Mouse (Mus musculus): ENCODE measurements around the gene Syne1. TPM values are rescaled to one million over a fixed set of nuclear protein-coding genes. Genes with fewer than 3 reads are reported as not detected.

Syne1 gene
- 4.8 and 6.0 TPM in 2 replicates for polyA plus RNA-seq (2015; fragmentation: Nextera tagmentation; extraction: Ambion mirVana)

DNA sequence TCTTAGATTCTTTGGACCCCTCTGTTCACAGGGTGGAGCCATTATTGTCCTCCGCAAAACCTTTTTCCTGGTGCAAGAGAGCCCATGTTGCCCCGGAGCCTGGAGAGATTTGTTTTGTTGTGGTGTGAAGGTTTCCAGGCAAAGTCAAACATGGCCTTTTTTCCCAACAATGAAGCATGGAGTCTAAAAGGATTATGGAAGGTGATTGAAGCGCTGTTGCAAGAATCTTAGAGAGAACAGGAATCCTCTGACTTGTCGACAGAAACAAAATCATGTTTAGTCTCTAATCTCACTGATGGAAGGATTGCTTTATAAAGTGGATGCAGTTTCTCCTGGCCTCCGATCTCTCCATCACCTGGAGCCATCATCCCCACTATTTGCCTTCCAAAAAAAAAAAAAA is at the start of gene Syne1:
Gene Syne1, minus strand, starts transcription at position 101 of the 400 bp plus-strand sequence.
- Histone ChIP-seq H3K36me3 (ENCODE audit: control insufficient read depth, insufficient read depth) (no peaks in the 10 kb centered on the region), H3K4me2 (ENCODE audit: low read depth, low read length) (peak within 1 kb of the TSS; percentile 55), H3K4me1 (ENCODE audit: control insufficient read depth, low read depth, low read length) (no peaks in the 10 kb centered on the region; the same call in 1 of the 2 replicates), H3K27ac (ENCODE audit: low read length) (0 out of 2 replicates have a peak within 1 kb of the TSS, but pooled peaks have one; percentile 7), H3K4me3 (ENCODE audit: low read depth, low read length) (peak within 1 kb of the TSS; percentile 56), H3K27me3 (ENCODE audit: control insufficient read depth, insufficient read depth, low read depth, low read length) (no peaks in the 10 kb centered on the region), H3K9me3 (replicated peaks; ENCODE audit: control insufficient read depth, low read length) (no peaks in the 10 kb centered on the region), H3K9ac (ENCODE audit: low read depth, low read length) (no peak within 1 kb of the TSS)
- no peak for ATAC-seq (ENCODE audit: low read depth)
- 64% methylated on average over 5 of the region's 5 CpGs for WGBS (ENCODE audit: insufficient replicate concordance)

DNA sequence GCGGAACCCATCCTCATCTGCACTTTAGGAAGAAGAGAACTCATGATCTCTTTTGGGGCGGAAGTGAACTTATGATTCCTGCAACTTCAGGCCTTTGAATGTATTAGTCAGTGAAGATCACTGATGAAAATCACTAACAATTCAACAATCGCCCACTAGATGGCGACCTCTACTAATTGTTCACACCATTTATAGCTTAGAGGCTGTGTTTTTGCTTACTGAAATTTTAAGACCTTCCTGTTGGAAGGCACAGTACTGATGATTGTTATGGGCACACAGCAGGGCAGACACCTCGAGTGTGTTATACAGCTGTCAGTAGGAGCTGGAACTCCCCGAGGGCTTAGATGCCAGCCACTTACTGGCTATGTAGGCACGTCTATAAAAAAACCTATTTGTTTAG is 48.8 kb upstream of the Syne1 start:
- H3K9me3 ChIP-seq (replicated peaks; ENCODE audit: control insufficient read depth, low read length): no peaks in the 10 kb centered on the region
- H3K4me3 ChIP-seq (ENCODE audit: low read depth, low read length): no peak overlapping the region
- H3K4me1 ChIP-seq (ENCODE audit: control insufficient read depth, low read depth, low read length): no peaks in the 10 kb centered on the region
- ATAC-seq (ENCODE audit: low read depth): no peak
- H3K9ac ChIP-seq (ENCODE audit: low read depth, low read length): no peak overlapping the region
- no peak overlapping the region for H3K4me2 ChIP-seq (ENCODE audit: low read depth, low read length)
- no peak overlapping the region for H3K27ac ChIP-seq (ENCODE audit: low read length)
- H3K36me3 ChIP-seq (ENCODE audit: control insufficient read depth, insufficient read depth): no peaks in the 10 kb centered on the region
- H3K27me3 ChIP-seq (ENCODE audit: control insufficient read depth, insufficient read depth, low read depth, low read length): no peaks in the 10 kb centered on the region
- WGBS (ENCODE audit: insufficient replicate concordance): 15% methylated on average over 7 of the region's 7 CpGs

DNA sequence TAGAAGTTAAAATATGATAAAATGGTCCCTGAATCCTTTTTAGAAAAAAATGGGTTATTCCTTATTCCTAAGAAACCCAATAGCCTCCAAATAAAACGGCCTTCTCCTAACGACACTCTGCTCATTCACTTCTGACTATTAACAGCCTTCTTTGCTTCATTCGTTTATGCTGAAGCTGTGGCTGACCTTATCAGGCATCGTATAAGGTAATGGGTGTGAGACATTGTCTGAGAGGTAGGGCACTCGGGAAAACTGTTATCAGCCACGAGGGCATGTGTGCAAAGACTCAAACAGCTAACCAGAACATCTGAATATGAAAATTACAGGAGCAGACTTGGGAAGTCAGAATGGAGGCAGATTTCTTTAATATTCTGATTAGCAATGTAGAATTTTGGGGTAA is 45.3 kb upstream of the Syne1 start:
- Histone ChIP-seq H3K4me3 (ENCODE audit: low read depth, low read length) (no peak overlapping the region), H3K9me3 (replicated peaks; ENCODE audit: control insufficient read depth, low read length) (no peaks in the 10 kb centered on the region), H3K4me1 (ENCODE audit: control insufficient read depth, low read depth, low read length) (no peaks in the 10 kb centered on the region), H3K4me2 (ENCODE audit: low read depth, low read length) (no peak overlapping the region), H3K36me3 (ENCODE audit: control insufficient read depth, insufficient read depth) (no peaks in the 10 kb centered on the region), H3K27ac (ENCODE audit: low read length) (no peak overlapping the region), H3K27me3 (ENCODE audit: control insufficient read depth, insufficient read depth, low read depth, low read length) (no peaks in the 10 kb centered on the region), H3K9ac (ENCODE audit: low read depth, low read length) (no peak overlapping the region)
- no peak for ATAC-seq (ENCODE audit: low read depth)
- 20% methylated on average over 6 of the region's 6 CpGs for WGBS (ENCODE audit: insufficient replicate concordance)

DNA sequence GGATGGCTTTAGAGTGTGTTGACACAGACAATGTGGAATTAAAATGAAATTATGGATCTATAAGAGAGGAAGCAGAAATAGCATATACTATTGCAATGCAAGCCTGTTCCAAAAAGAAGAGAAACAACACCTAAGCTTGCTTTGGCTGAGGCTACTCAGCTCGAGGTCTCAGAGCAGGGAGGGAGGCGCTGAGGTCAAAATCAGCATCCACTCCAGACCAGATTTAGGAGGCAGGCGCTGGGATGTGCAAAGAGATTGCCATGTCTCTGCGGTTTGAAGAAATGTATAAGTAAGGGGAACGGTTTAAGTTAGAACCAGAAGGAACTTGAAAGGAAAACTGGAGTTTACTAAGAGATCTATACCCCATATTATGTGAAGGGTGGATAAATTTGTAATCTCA is 43.2 kb upstream of the Syne1 start:
- H3K9ac ChIP-seq (ENCODE audit: low read depth, low read length): no peak overlapping the region
- ATAC-seq (ENCODE audit: low read depth): no peak
- no peak overlapping the region for H3K27ac ChIP-seq (ENCODE audit: low read length)
- no peaks in the 10 kb centered on the region for H3K36me3 ChIP-seq (ENCODE audit: control insufficient read depth, insufficient read depth)
- no peak overlapping the region for H3K4me2 ChIP-seq (ENCODE audit: low read depth, low read length)
- H3K4me1 ChIP-seq (ENCODE audit: control insufficient read depth, low read depth, low read length): no peaks in the 10 kb centered on the region
- H3K9me3 ChIP-seq (replicated peaks; ENCODE audit: control insufficient read depth, low read length): no peaks in the 10 kb centered on the region
- H3K4me3 ChIP-seq (ENCODE audit: low read depth, low read length): no peak overlapping the region
- 29% methylated on average over 5 of the region's 5 CpGs for WGBS (ENCODE audit: insufficient replicate concordance)
- H3K27me3 ChIP-seq (ENCODE audit: control insufficient read depth, insufficient read depth, low read depth, low read length): no peaks in the 10 kb centered on the region

DNA sequence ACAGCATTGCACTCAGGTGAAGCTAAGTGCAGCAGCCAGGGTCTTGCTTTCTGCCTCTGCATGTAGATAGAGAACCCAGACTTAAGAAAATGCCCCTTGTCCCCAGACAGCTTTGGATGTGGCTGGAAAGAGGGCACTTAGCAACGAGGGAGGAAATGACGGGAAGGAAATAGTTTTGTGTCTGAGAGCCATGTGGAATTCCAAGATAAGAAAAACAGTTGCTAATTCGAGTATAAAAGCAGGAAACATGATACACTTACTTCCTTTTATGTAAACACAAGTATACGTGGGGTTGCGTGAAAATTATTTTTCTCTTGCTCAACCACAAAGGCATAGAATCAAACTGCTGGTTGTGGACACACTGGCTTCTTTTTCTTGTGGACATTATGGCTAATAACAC is 42.2 kb upstream of the Syne1 start, which contains the start of gene Myct1:
Gene Myct1, plus strand, starts transcription at position 312 of the 400 bp plus-strand sequence.
- Histone ChIP-seq H3K36me3 (ENCODE audit: control insufficient read depth, insufficient read depth) (no peaks in the 10 kb centered on the region), H3K9ac (ENCODE audit: low read depth, low read length) (no peak within 1 kb of the TSS), H3K27ac (ENCODE audit: low read length) (no peak within 1 kb of the TSS), H3K4me2 (ENCODE audit: low read depth, low read length) (no peak within 1 kb of the TSS), H3K9me3 (replicated peaks; ENCODE audit: control insufficient read depth, low read length) (no peaks in the 10 kb centered on the region), H3K4me3 (ENCODE audit: low read depth, low read length) (no peak within 1 kb of the TSS), H3K4me1 (ENCODE audit: control insufficient read depth, low read depth, low read length) (no peaks in the 10 kb centered on the region), H3K27me3 (ENCODE audit: control insufficient read depth, insufficient read depth, low read depth, low read length) (no peaks in the 10 kb centered on the region)
- no peak for ATAC-seq (ENCODE audit: low read depth)
- 9% methylated on average over 5 of the region's 5 CpGs for WGBS (ENCODE audit: insufficient replicate concordance)

DNA sequence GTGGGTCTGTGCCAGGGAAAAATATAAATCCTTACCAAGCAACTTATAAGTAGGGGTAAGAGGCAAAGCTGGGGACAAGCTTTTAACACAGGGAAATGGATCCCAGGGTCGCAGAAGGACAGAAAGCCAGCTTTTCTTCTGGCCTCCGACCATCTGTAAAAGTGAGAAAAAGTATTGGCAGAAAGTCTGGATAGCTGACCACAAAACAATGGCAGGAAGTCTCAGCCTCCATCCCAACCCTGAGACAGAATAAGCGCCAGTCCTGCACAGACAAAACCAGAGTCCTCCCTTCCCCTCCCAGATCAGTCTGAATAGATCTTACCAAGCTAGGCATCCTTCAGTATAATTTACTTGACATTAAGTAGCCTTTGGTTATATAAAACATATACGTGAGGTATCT is 40.7 kb upstream of the Syne1 start:
- Histone ChIP-seq H3K4me3 (ENCODE audit: low read depth, low read length) (no peak overlapping the region), H3K4me1 (ENCODE audit: control insufficient read depth, low read depth, low read length) (no peaks in the 10 kb centered on the region), H3K9ac (ENCODE audit: low read depth, low read length) (no peak overlapping the region), H3K4me2 (ENCODE audit: low read depth, low read length) (no peak overlapping the region), H3K36me3 (ENCODE audit: control insufficient read depth, insufficient read depth) (no peaks in the 10 kb centered on the region), H3K27me3 (ENCODE audit: control insufficient read depth, insufficient read depth, low read depth, low read length) (no peaks in the 10 kb centered on the region), H3K27ac (ENCODE audit: low read length) (no peak overlapping the region), H3K9me3 (replicated peaks; ENCODE audit: control insufficient read depth, low read length) (no peaks in the 10 kb centered on the region)
- no peak for ATAC-seq (ENCODE audit: low read depth)
- WGBS (ENCODE audit: insufficient replicate concordance): 36% methylated on average over 4 of the region's 4 CpGs

DNA sequence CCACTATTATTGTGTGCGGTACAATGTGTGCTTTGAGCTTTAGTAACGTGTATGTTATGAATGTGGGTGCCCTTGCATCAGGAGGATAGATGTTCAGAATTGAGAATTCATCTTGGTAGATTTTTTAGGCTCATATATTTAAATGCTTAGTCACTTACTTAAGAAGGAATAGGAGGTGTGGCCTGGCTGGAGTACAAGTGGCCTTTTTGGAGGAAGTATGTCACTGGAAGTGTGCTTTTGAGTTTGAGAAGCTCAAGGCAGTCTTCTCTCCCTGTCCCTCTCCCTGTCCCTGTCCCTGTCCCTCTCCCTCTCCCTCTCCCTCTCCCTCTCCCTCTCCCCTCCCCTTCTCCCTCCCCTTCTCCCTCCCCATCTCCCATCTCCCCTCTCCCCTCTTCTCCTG is 39.8 kb upstream of the Syne1 start:
- Histone ChIP-seq H3K4me2 (ENCODE audit: low read depth, low read length) (no peak overlapping the region), H3K27me3 (ENCODE audit: control insufficient read depth, insufficient read depth, low read depth, low read length) (no peaks in the 10 kb centered on the region), H3K9ac (ENCODE audit: low read depth, low read length) (no peak overlapping the region), H3K36me3 (ENCODE audit: control insufficient read depth, insufficient read depth) (no peaks in the 10 kb centered on the region), H3K27ac (ENCODE audit: low read length) (no peak overlapping the region), H3K4me1 (ENCODE audit: control insufficient read depth, low read depth, low read length) (no peaks in the 10 kb centered on the region), H3K4me3 (ENCODE audit: low read depth, low read length) (no peak overlapping the region), H3K9me3 (replicated peaks; ENCODE audit: control insufficient read depth, low read length) (no peaks in the 10 kb centered on the region)
- no peak for ATAC-seq (ENCODE audit: low read depth)
- 56% methylated on average over 2 of the region's 2 CpGs for WGBS (ENCODE audit: insufficient replicate concordance)

DNA sequence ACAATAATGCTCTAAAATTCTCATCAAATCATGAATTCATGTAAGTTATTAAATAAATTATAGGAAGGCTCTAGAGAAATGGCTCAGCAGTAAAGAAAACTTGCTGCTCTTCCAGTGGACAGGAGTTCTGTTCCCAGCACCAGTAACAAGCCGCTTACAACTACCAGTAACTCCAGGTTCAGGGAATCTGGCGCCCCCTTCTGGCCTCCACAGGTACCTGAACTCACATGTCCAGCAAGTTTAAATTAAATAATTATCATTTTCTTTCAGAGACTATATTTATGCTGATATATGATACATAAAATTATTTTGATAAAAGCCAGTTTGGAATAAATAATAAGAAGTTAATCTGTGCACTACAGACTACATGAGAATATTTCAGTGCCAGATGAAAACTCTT is 22.0 kb upstream of the Syne1 start:
- 49% methylated on average over 2 of the region's 2 CpGs for WGBS (ENCODE audit: insufficient replicate concordance)
- ATAC-seq (ENCODE audit: low read depth): no peak
- Histone ChIP-seq H3K36me3 (ENCODE audit: control insufficient read depth, insufficient read depth) (no peaks in the 10 kb centered on the region), H3K4me1 (ENCODE audit: control insufficient read depth, low read depth, low read length) (no peaks in the 10 kb centered on the region), H3K4me2 (ENCODE audit: low read depth, low read length) (no peak overlapping the region), H3K9me3 (replicated peaks; ENCODE audit: control insufficient read depth, low read length) (no peaks in the 10 kb centered on the region), H3K4me3 (ENCODE audit: low read depth, low read length) (no peak overlapping the region), H3K27me3 (ENCODE audit: control insufficient read depth, insufficient read depth, low read depth, low read length) (no peaks in the 10 kb centered on the region), H3K9ac (ENCODE audit: low read depth, low read length) (no peak overlapping the region), H3K27ac (ENCODE audit: low read length) (no peak overlapping the region)

DNA sequence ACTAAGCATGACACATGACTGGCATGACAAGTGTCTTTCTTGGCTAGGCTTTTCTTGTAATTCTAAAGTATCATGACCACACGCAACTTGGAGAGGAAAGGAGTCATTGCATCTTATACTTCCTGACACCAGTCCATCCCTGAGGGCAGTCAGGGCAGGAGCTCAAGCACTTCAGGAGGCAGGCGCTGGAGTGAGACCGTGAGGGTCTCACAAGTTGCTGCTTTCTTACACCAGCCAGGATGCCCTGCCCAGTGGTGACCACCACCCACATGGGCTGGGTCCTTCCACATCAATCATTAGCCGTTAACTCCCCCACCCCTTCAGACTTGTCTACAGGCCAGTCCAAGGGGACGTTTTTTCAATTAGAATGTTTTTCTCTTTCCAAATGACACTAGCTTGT is 20.1 kb upstream of the Syne1 start:
- Histone ChIP-seq H3K36me3 (ENCODE audit: control insufficient read depth, insufficient read depth) (no peaks in the 10 kb centered on the region), H3K4me2 (ENCODE audit: low read depth, low read length) (no peak overlapping the region), H3K4me3 (ENCODE audit: low read depth, low read length) (no peak overlapping the region), H3K9ac (ENCODE audit: low read depth, low read length) (no peak overlapping the region), H3K27me3 (ENCODE audit: control insufficient read depth, insufficient read depth, low read depth, low read length) (no peaks in the 10 kb centered on the region), H3K27ac (ENCODE audit: low read length) (no peak overlapping the region), H3K4me1 (ENCODE audit: control insufficient read depth, low read depth, low read length) (no peaks in the 10 kb centered on the region), H3K9me3 (replicated peaks; ENCODE audit: control insufficient read depth, low read length) (no peaks in the 10 kb centered on the region)
- ATAC-seq (ENCODE audit: low read depth): no peak
- 45% methylated on average over 5 of the region's 5 CpGs for WGBS (ENCODE audit: insufficient replicate concordance)

All from liver, embryonic 16.5 days (tissue).